Mouse (Mus musculus) liver, embryonic 15.5 days (tissue): ENCODE data around the gene Tmem199. TPM values are rescaled to one million over a fixed set of nuclear protein-coding genes. Genes with fewer than 3 reads are reported as not detected.
"Not testable (repeated sequence)": the region's sequence is repeated elsewhere in the genome, so short reads cannot be mapped to it uniquely, and the experiment has no call there.

Experiments used
- ATAC-seq: fragments of 200-750 bp; cut with Nextera tagmentation; 2 replicates; pipeline ENCODE4 v1.8.0; 2017; ENCODE audit warnings: moderate number of reproducible peaks, mild to moderate bottlenecking, moderate library complexity; ENCODE audit not compliant: insufficient read depth
- H3K27ac ChIP-seq: fragments of 300-500 bp; sonication (generic); replicated peaks from 2 replicates; pipeline ENCODE4 v1.5.1; 2015; ENCODE audit warnings: mild to moderate bottlenecking, inconsistent platforms
- H3K27me3 ChIP-seq: fragments of 300-500 bp; sonication (generic); 2 replicates; pipeline ENCODE4 v1.6.1; 2015; ENCODE audit warnings: mild to moderate bottlenecking, inconsistent platforms
- H3K36me3 ChIP-seq: fragments of 300-500 bp; sonication (generic); replicated peaks from 2 replicates; pipeline ENCODE4 v1.6.1; 2015; ENCODE audit warnings: moderate library complexity, mild to moderate bottlenecking, inconsistent platforms
- H3K4me1 ChIP-seq: fragments of 300-500 bp; sonication (generic); replicated peaks from 2 replicates; pipeline ENCODE4 v1.6.1; 2015; ENCODE audit warnings: inconsistent platforms
- H3K4me2 ChIP-seq: fragments of 300-500 bp; sonication (generic); 2 replicates; pipeline ENCODE4 v1.6.1; 2015; ENCODE audit warnings: moderate library complexity, mild to moderate bottlenecking, inconsistent platforms
- H3K4me3 ChIP-seq: fragments of 300-500 bp; sonication (generic); replicated peaks from 2 replicates; pipeline ENCODE4 v1.5.1; 2015; ENCODE audit warnings: mild to moderate bottlenecking, inconsistent platforms
- H3K9ac ChIP-seq: fragments of 300-500 bp; sonication (generic); 2 replicates; pipeline ENCODE4 v1.6.1; 2015; ENCODE audit warnings: moderate library complexity, mild to moderate bottlenecking, inconsistent platforms
- H3K9me3 ChIP-seq: fragments of 300-500 bp; sonication (generic); replicated peaks from 2 replicates; pipeline ENCODE4 v1.6.1; 2016; ENCODE audit warnings: inconsistent platforms
- WGBS: fragments of 180-500 bp; shearing (Covaris S2); methylation state at CpG from one replicate; pipeline ENCODE4 v1.1.7; 2015; ENCODE audit warnings: mixed read lengths; ENCODE audit not compliant: insufficient replicate concordance; 5-methylcytosine and 5-hydroxymethylcytosine counted together
- polyA plus RNA-seq: library from polyadenylated mRNA; unstranded; fragments of >200 nt; fragmentation: Nextera tagmentation; extraction: Ambion mirVana; gene quantifications from 2 replicates; pipeline ENCODE4 v1.2.1, GENCODE M21; 2015

The Tmem199 gene
- polyA plus RNA-seq, 1 experiment from 2014 or later = 20.4 TPM

- no peaks in the 10 kb centered on the region for H3K27me3 ChIP-seq
- no peak for ATAC-seq
- H3K27ac ChIP-seq = no peak overlapping the region
- peaks cover 56% of the 10 kb centered on the region for H3K36me3 ChIP-seq
- H3K9ac ChIP-seq = no peak overlapping the region
- no peak overlapping the region for H3K4me2 ChIP-seq
- WGBS = 91% methylated on average over 7 of the region's 7 CpGs
- no peak overlapping the region for H3K4me3 ChIP-seq
- H3K9me3 ChIP-seq = no peaks in the 10 kb centered on the region
- H3K4me1 ChIP-seq = peaks cover 37% of the 10 kb centered on the region
These were observed 32.6 kb upstream of the Tmem199 start for GRCm38 (mm10) chr11:78544449-78545111.

GRCm38 (mm10) chr11:78540358-78540757 lies 28.4 kb upstream of the Tmem199 start:
- Histone ChIP-seq H3K4me1 (peaks cover 38% of the 10 kb centered on the region), H3K4me3 (no peak overlapping the region), H3K9ac (no peak overlapping the region), H3K27me3 (no peaks in the 10 kb centered on the region), H3K27ac (no peak overlapping the region), H3K36me3 (peaks cover 65% of the 10 kb centered on the region), H3K9me3 (no peaks in the 10 kb centered on the region), H3K4me2 (no peak overlapping the region)
- ATAC-seq = no peak
- 66% methylated on average over 3 of the region's 3 CpGs for WGBS

- no peak for ATAC-seq
- peak overlapping the region; percentile 87 for H3K9ac ChIP-seq
- WGBS = under 1% methylated on average over 14 of the region's 14 CpGs
- H3K27me3 ChIP-seq = no peaks in the 10 kb centered on the region
- H3K4me3 ChIP-seq = peak overlapping the region; percentile 86
- peak overlapping the region; percentile 90 for H3K27ac ChIP-seq
- peak overlapping the region; percentile 95 for H3K4me2 ChIP-seq
- H3K9me3 ChIP-seq = no peaks in the 10 kb centered on the region
- H3K4me1 ChIP-seq = peaks cover 45% of the 10 kb centered on the region
- H3K36me3 ChIP-seq = peaks cover 32% of the 10 kb centered on the region
These were observed 24.7 kb upstream of the Tmem199 start for GRCm38 (mm10) chr11:78536690-78537084.

GRCm38 (mm10) chr11:78536080-78536689 lies 24.2 kb upstream of the Tmem199 start, which contains the start of the genes Tnfaip1 and Ift20:
Gene Tnfaip1 (minus strand): TSS chr11:78536332.
Gene Ift20 (plus strand): TSS chr11:78536361.
- H3K4me2 ChIP-seq = peak within 1 kb of the TSS; percentile 95
- no peaks in the 10 kb centered on the region for H3K9me3 ChIP-seq
- peak; percentile 95 for ATAC-seq
- peaks cover 28% of the 10 kb centered on the region for H3K36me3 ChIP-seq
- H3K9ac ChIP-seq = peak within 1 kb of the TSS; percentile 87
- no peaks in the 10 kb centered on the region for H3K27me3 ChIP-seq
- H3K27ac ChIP-seq = peak within 1 kb of the TSS; percentile 90
- under 1% methylated on average over 52 of the region's 52 CpGs for WGBS
- peaks cover 45% of the 10 kb centered on the region for H3K4me1 ChIP-seq
- peak within 1 kb of the TSS; percentile 86 for H3K4me3 ChIP-seq

- no peaks in the 10 kb centered on the region for H3K27me3 ChIP-seq
- H3K36me3 ChIP-seq = peaks cover 22% of the 10 kb centered on the region
- H3K9me3 ChIP-seq = no peaks in the 10 kb centered on the region
- H3K4me1 ChIP-seq = peaks cover 45% of the 10 kb centered on the region
- 1% methylated on average over 23 of the region's 23 CpGs for WGBS
- H3K9ac ChIP-seq = peak overlapping the region; percentile 67
- H3K27ac ChIP-seq = peak overlapping the region; percentile 90
- H3K4me2 ChIP-seq = peak overlapping the region; percentile 95
- ATAC-seq = no peak
- peak overlapping the region; percentile 86 for H3K4me3 ChIP-seq
These were observed 23.6 kb upstream of the Tmem199 start for GRCm38 (mm10) chr11:78535376-78536079.

- Histone ChIP-seq H3K27me3 (no peaks in the 10 kb centered on the region), H3K4me1 (peaks cover 45% of the 10 kb centered on the region), H3K36me3 (peaks cover 16% of the 10 kb centered on the region), H3K4me2 (peak overlapping the region; percentile 95), H3K4me3 (no peak overlapping the region; the same call in 1 of the 2 replicates), H3K27ac (no peak overlapping the region), H3K9ac (no peak overlapping the region), H3K9me3 (no peaks in the 10 kb centered on the region)
- ATAC-seq = no peak
- 61% methylated on average over 4 of the region's 4 CpGs for WGBS
These were observed 22.5 kb upstream of the Tmem199 start for GRCm38 (mm10) chr11:78534516-78534915.

GRCm38 (mm10) chr11:78531515-78531914 lies 19.5 kb upstream of the Tmem199 start:
- H3K27me3 ChIP-seq, H3K27ac ChIP-seq, H3K4me3 ChIP-seq, H3K9ac ChIP-seq, H3K9me3 ChIP-seq, ATAC-seq, H3K4me2 ChIP-seq: not testable (repeated sequence)
- Histone ChIP-seq H3K36me3 (peaks cover 23% of the 10 kb centered on the region; the same call in 1 of the 2 replicates), H3K4me1 (peaks cover 19% of the 10 kb centered on the region)
- WGBS = 66% methylated on average over 10 of the region's 10 CpGs

- peaks cover 19% of the 10 kb centered on the region for H3K4me1 ChIP-seq
- H3K36me3 ChIP-seq = peaks cover 28% of the 10 kb centered on the region
- H3K9me3 ChIP-seq = no peaks in the 10 kb centered on the region
- no peaks in the 10 kb centered on the region for H3K27me3 ChIP-seq
- WGBS = 52% methylated on average over 6 of the region's 6 CpGs
- H3K27ac ChIP-seq = no peak overlapping the region; the same call in 1 of the 2 replicates
- no peak overlapping the region for H3K9ac ChIP-seq
- no peak overlapping the region for H3K4me3 ChIP-seq
- H3K4me2 ChIP-seq = no peak overlapping the region
- ATAC-seq = no peak
These were observed 19.1 kb upstream of the Tmem199 start for GRCm38 (mm10) chr11:78531046-78531445.

GRCm38 (mm10) chr11:78530001-78530400 lies 18.0 kb upstream of the Tmem199 start:
- Histone ChIP-seq H3K4me3 (no peak overlapping the region), H3K4me1 (peaks cover 9% of the 10 kb centered on the region), H3K4me2 (no peak overlapping the region), H3K9me3 (no peaks in the 10 kb centered on the region), H3K27me3 (no peaks in the 10 kb centered on the region), H3K27ac (no peak overlapping the region), H3K9ac (no peak overlapping the region), H3K36me3 (peaks cover 35% of the 10 kb centered on the region)
- ATAC-seq = no peak
- 78% methylated on average over 12 of the region's 12 CpGs for WGBS

- Histone ChIP-seq H3K9me3 (no peaks in the 10 kb centered on the region), H3K27ac (no peak overlapping the region), H3K4me1 (no peaks in the 10 kb centered on the region), H3K27me3 (no peaks in the 10 kb centered on the region), H3K9ac (no peak overlapping the region), H3K4me3 (no peak overlapping the region), H3K4me2 (no peak overlapping the region), H3K36me3 (peaks cover 48% of the 10 kb centered on the region)
- 78% methylated on average over 9 of the region's 9 CpGs for WGBS
- ATAC-seq = no peak
These were observed 16.7 kb upstream of the Tmem199 start for GRCm38 (mm10) chr11:78528714-78529113.

- Histone ChIP-seq H3K27me3 (no peaks in the 10 kb centered on the region), H3K4me2 (no peak overlapping the region), H3K4me3 (no peak overlapping the region), H3K9ac (no peak overlapping the region), H3K9me3 (no peaks in the 10 kb centered on the region), H3K36me3 (peaks cover 85% of the 10 kb centered on the region), H3K4me1 (no peaks in the 10 kb centered on the region), H3K27ac (no peak overlapping the region)
- 68% methylated on average over 2 of the region's 2 CpGs for WGBS
- ATAC-seq = no peak
These were observed 12.9 kb upstream of the Tmem199 start for GRCm38 (mm10) chr11:78524838-78525237.
